Mouse (Mus musculus): ENCODE data around the gene Tmem108. TPM values are rescaled to one million over a fixed set of nuclear protein-coding genes. Genes with fewer than 3 reads are reported as not detected.

Tmem108 gene
- polyA plus RNA-seq, 1 experiment, result 0.01 TPM

- H3K27me3 ChIP-seq (ENCODE audit: control insufficient read depth, insufficient read depth, insufficient read length), result peaks cover 28% of the 10 kb centered on the region
- no peaks in the 10 kb centered on the region for H3K79me3 ChIP-seq (ENCODE audit: low read depth)
- no peak overlapping the region for H3K4me3 ChIP-seq (ENCODE audit: insufficient read depth, poor library complexity, severe bottlenecking)
- no peaks in the 10 kb centered on the region for H3K36me3 ChIP-seq (ENCODE audit: control insufficient read depth, insufficient read depth)
- H3K79me2 ChIP-seq (ENCODE audit: control insufficient read depth, insufficient read depth), result no peaks in the 10 kb centered on the region
- no peak overlapping the region for H3ac ChIP-seq (ENCODE audit: control insufficient read depth, insufficient read length, low read depth)
- TF ChIP-seq FOSL1 (IDR thresholded peaks at IDR 0.05; ENCODE audit: insufficient read depth, low read length, poor library complexity, severe bottlenecking) (no peak), CTCF (IDR thresholded peaks at IDR 0.05; ENCODE audit: control insufficient read depth, insufficient read depth, insufficient read length) (no peak), USF1 (IDR thresholded peaks at IDR 0.05; ENCODE audit: low read depth) (no peak), MYOG (IDR thresholded peaks at IDR 0.05; ENCODE audit: control insufficient read depth, extremely low read depth, insufficient read length) (no peak), MYOD1 (IDR thresholded peaks at IDR 0.05; ENCODE audit: control insufficient read depth, insufficient read length, low read depth) (no peak), CEBPB (IDR thresholded peaks at IDR 0.05; ENCODE audit: low read depth) (no peak), MAX (IDR thresholded peaks at IDR 0.05) (no peak)
Observed at GRCm38 (mm10) chr9:103758246-103758645, 3.4 kb downstream of the Tmem108 start.

GRCm38 (mm10) chr9:103752618-103753017 lies 9.0 kb downstream of the Tmem108 start:
- TF ChIP-seq MYOG (IDR thresholded peaks at IDR 0.05; ENCODE audit: control insufficient read depth, extremely low read depth, insufficient read length), result no peak
- no peak for TF ChIP-seq FOSL1 (IDR thresholded peaks at IDR 0.05; ENCODE audit: insufficient read depth, low read length, poor library complexity, severe bottlenecking)
- no peak for TF ChIP-seq MYOD1 (IDR thresholded peaks at IDR 0.05; ENCODE audit: control insufficient read depth, insufficient read length, low read depth)
- no peak for TF ChIP-seq MAX (IDR thresholded peaks at IDR 0.05)
- no peak for TF ChIP-seq CEBPB (IDR thresholded peaks at IDR 0.05; ENCODE audit: low read depth)
- TF ChIP-seq CTCF (IDR thresholded peaks at IDR 0.05; ENCODE audit: control insufficient read depth, insufficient read depth, insufficient read length), result no peak
- TF ChIP-seq USF1 (IDR thresholded peaks at IDR 0.05; ENCODE audit: low read depth), result no peak
- Histone ChIP-seq H3K36me3 (ENCODE audit: control insufficient read depth, insufficient read depth) (no peaks in the 10 kb centered on the region), H3K4me3 (ENCODE audit: insufficient read depth, poor library complexity, severe bottlenecking) (no peak overlapping the region), H3K27me3 (ENCODE audit: control insufficient read depth, insufficient read depth, insufficient read length) (no peaks in the 10 kb centered on the region), H3ac (ENCODE audit: control insufficient read depth, insufficient read length, low read depth) (no peak overlapping the region), H3K79me2 (ENCODE audit: control insufficient read depth, insufficient read depth) (no peaks in the 10 kb centered on the region), H3K79me3 (ENCODE audit: low read depth) (no peaks in the 10 kb centered on the region)

GRCm38 (mm10) chr9:103751568-103751967 lies 10.1 kb downstream of the Tmem108 start:
- TF ChIP-seq MYOD1 (IDR thresholded peaks at IDR 0.05; ENCODE audit: control insufficient read depth, insufficient read length, low read depth), result no peak
- no peak for TF ChIP-seq USF1 (IDR thresholded peaks at IDR 0.05; ENCODE audit: low read depth)
- TF ChIP-seq CTCF (IDR thresholded peaks at IDR 0.05; ENCODE audit: control insufficient read depth, insufficient read depth, insufficient read length), result no peak
- TF ChIP-seq MAX (IDR thresholded peaks at IDR 0.05), result no peak
- no peak for TF ChIP-seq MYOG (IDR thresholded peaks at IDR 0.05; ENCODE audit: control insufficient read depth, extremely low read depth, insufficient read length)
- no peak for TF ChIP-seq FOSL1 (IDR thresholded peaks at IDR 0.05; ENCODE audit: insufficient read depth, low read length, poor library complexity, severe bottlenecking)
- TF ChIP-seq CEBPB (IDR thresholded peaks at IDR 0.05; ENCODE audit: low read depth), result no peak
- H3K79me3 ChIP-seq (ENCODE audit: low read depth), result no peaks in the 10 kb centered on the region
- H3K27me3 ChIP-seq (ENCODE audit: control insufficient read depth, insufficient read depth, insufficient read length), result no peaks in the 10 kb centered on the region
- no peaks in the 10 kb centered on the region for H3K36me3 ChIP-seq (ENCODE audit: control insufficient read depth, insufficient read depth)
- no peaks in the 10 kb centered on the region for H3K79me2 ChIP-seq (ENCODE audit: control insufficient read depth, insufficient read depth)
- H3ac ChIP-seq (ENCODE audit: control insufficient read depth, insufficient read length, low read depth), result no peak overlapping the region
- no peak overlapping the region for H3K4me3 ChIP-seq (ENCODE audit: insufficient read depth, poor library complexity, severe bottlenecking)

GRCm38 (mm10) chr9:103750491-103750890 lies 11.1 kb downstream of the Tmem108 start:
- Histone ChIP-seq H3K79me3 (ENCODE audit: low read depth) (no peaks in the 10 kb centered on the region), H3K36me3 (ENCODE audit: control insufficient read depth, insufficient read depth) (no peaks in the 10 kb centered on the region), H3K27me3 (ENCODE audit: control insufficient read depth, insufficient read depth, insufficient read length) (no peaks in the 10 kb centered on the region), H3K4me3 (ENCODE audit: insufficient read depth, poor library complexity, severe bottlenecking) (no peak overlapping the region), H3K79me2 (ENCODE audit: control insufficient read depth, insufficient read depth) (no peaks in the 10 kb centered on the region), H3ac (ENCODE audit: control insufficient read depth, insufficient read length, low read depth) (no peak overlapping the region)
- TF ChIP-seq CEBPB (IDR thresholded peaks at IDR 0.05; ENCODE audit: low read depth), result no peak
- no peak for TF ChIP-seq MYOG (IDR thresholded peaks at IDR 0.05; ENCODE audit: control insufficient read depth, extremely low read depth, insufficient read length)
- no peak for TF ChIP-seq USF1 (IDR thresholded peaks at IDR 0.05; ENCODE audit: low read depth)
- no peak for TF ChIP-seq MAX (IDR thresholded peaks at IDR 0.05)
- no peak for TF ChIP-seq FOSL1 (IDR thresholded peaks at IDR 0.05; ENCODE audit: insufficient read depth, low read length, poor library complexity, severe bottlenecking)
- TF ChIP-seq CTCF (IDR thresholded peaks at IDR 0.05; ENCODE audit: control insufficient read depth, insufficient read depth, insufficient read length), result no peak
- TF ChIP-seq MYOD1 (IDR thresholded peaks at IDR 0.05; ENCODE audit: control insufficient read depth, insufficient read length, low read depth), result no peak

- TF ChIP-seq MYOD1 (IDR thresholded peaks at IDR 0.05; ENCODE audit: control insufficient read depth, insufficient read length, low read depth) (no peak), CTCF (IDR thresholded peaks at IDR 0.05; ENCODE audit: control insufficient read depth, insufficient read depth, insufficient read length) (no peak), MAX (IDR thresholded peaks at IDR 0.05) (no peak), USF1 (IDR thresholded peaks at IDR 0.05; ENCODE audit: low read depth) (no peak), FOSL1 (IDR thresholded peaks at IDR 0.05; ENCODE audit: insufficient read depth, low read length, poor library complexity, severe bottlenecking) (no peak), MYOG (IDR thresholded peaks at IDR 0.05; ENCODE audit: control insufficient read depth, extremely low read depth, insufficient read length) (no peak), CEBPB (IDR thresholded peaks at IDR 0.05; ENCODE audit: low read depth) (no peak)
- H3K79me2 ChIP-seq (ENCODE audit: control insufficient read depth, insufficient read depth), result no peaks in the 10 kb centered on the region
- H3K36me3 ChIP-seq (ENCODE audit: control insufficient read depth, insufficient read depth), result no peaks in the 10 kb centered on the region
- H3ac ChIP-seq (ENCODE audit: control insufficient read depth, insufficient read length, low read depth), result no peak overlapping the region
- H3K27me3 ChIP-seq (ENCODE audit: control insufficient read depth, insufficient read depth, insufficient read length), result no peaks in the 10 kb centered on the region
- no peaks in the 10 kb centered on the region for H3K79me3 ChIP-seq (ENCODE audit: low read depth)
- no peak overlapping the region for H3K4me3 ChIP-seq (ENCODE audit: insufficient read depth, poor library complexity, severe bottlenecking)
Observed at GRCm38 (mm10) chr9:103746598-103746997, 15.0 kb downstream of the Tmem108 start.

- Histone ChIP-seq H3ac (ENCODE audit: control insufficient read depth, insufficient read length, low read depth) (no peak overlapping the region), H3K79me3 (ENCODE audit: low read depth) (no peaks in the 10 kb centered on the region), H3K4me3 (ENCODE audit: insufficient read depth, poor library complexity, severe bottlenecking) (no peak overlapping the region), H3K36me3 (ENCODE audit: control insufficient read depth, insufficient read depth) (no peaks in the 10 kb centered on the region), H3K79me2 (ENCODE audit: control insufficient read depth, insufficient read depth) (no peaks in the 10 kb centered on the region), H3K27me3 (ENCODE audit: control insufficient read depth, insufficient read depth, insufficient read length) (no peaks in the 10 kb centered on the region)
- no peak for TF ChIP-seq USF1 (IDR thresholded peaks at IDR 0.05; ENCODE audit: low read depth)
- no peak for TF ChIP-seq CTCF (IDR thresholded peaks at IDR 0.05; ENCODE audit: control insufficient read depth, insufficient read depth, insufficient read length)
- no peak for TF ChIP-seq MAX (IDR thresholded peaks at IDR 0.05)
- TF ChIP-seq FOSL1 (IDR thresholded peaks at IDR 0.05; ENCODE audit: insufficient read depth, low read length, poor library complexity, severe bottlenecking), result no peak
- no peak for TF ChIP-seq MYOG (IDR thresholded peaks at IDR 0.05; ENCODE audit: control insufficient read depth, extremely low read depth, insufficient read length)
- no peak for TF ChIP-seq CEBPB (IDR thresholded peaks at IDR 0.05; ENCODE audit: low read depth)
- no peak for TF ChIP-seq MYOD1 (IDR thresholded peaks at IDR 0.05; ENCODE audit: control insufficient read depth, insufficient read length, low read depth)
Observed at GRCm38 (mm10) chr9:103740145-103740544, 21.5 kb downstream of the Tmem108 start.

Data from C2C12 (cell line).